Mouse (Mus musculus) adrenal gland (tissue): ENCODE measurements at regions not wholly inside any gene's neighbourhood (a gene's known extent, or its start where the extent isn't known, plus 50 kb on each side); places are given as distances from the start of the nearest gene placed in this dataset.

ENCODE experiments used
- intact Hi-C: fragments of 180-260 bp; cut with DNase I; formaldehyde crosslinking; loops from one replicate; pipeline ENCODE4 v1.15.1; 2025

GRCm38 (mm10) chr13:43965256-43965905 lies 180.8 kb downstream of the Cd83 start:
- intact Hi-C loops, result no loop called here

- intact Hi-C loops, result no loop called here
Observed at GRCm38 (mm10) chr13:43967516-43967915, 182.9 kb downstream of the Cd83 start.

GRCm38 (mm10) chr13:43972906-43973305 lies 188.3 kb downstream of the Cd83 start:
- intact Hi-C loops, result no loop called here

- intact Hi-C loops, result no loop called here
Observed at GRCm38 (mm10) chr13:43975281-43975680, 190.7 kb downstream of the Cd83 start.

GRCm38 (mm10) chr13:43975801-43976200 lies 191.2 kb downstream of the Cd83 start:
- intact Hi-C loops, result no loop called here

GRCm38 (mm10) chr13:43976676-43977075 lies 192.1 kb downstream of the Cd83 start:
- intact Hi-C loops, result no loop called here

- intact Hi-C loops, result no loop called here
Observed at GRCm38 (mm10) chr13:43987338-43987737, 202.8 kb downstream of the Cd83 start.

- intact Hi-C loops, result no loop called here
Observed at GRCm38 (mm10) chr13:43988421-43988820, 203.8 kb downstream of the Cd83 start.

- intact Hi-C loops, result no loop called here
Observed at GRCm38 (mm10) chr13:43990281-43991101, 205.9 kb downstream of the Cd83 start.

- intact Hi-C loops, result no loop called here
Observed at GRCm38 (mm10) chr13:43991774-43992173, 207.2 kb downstream of the Cd83 start.

GRCm38 (mm10) chr13:43992968-43993367 lies 208.4 kb downstream of the Cd83 start:
- intact Hi-C loops, result no loop called here

GRCm38 (mm10) chr13:43994361-43994760 lies 209.8 kb downstream of the Cd83 start:
- intact Hi-C loops, result no loop called here

GRCm38 (mm10) chr13:43995623-43996022 lies 211.0 kb downstream of the Cd83 start:
- intact Hi-C loops, result no loop called here

GRCm38 (mm10) chr13:44001861-44002545 lies 217.4 kb downstream of the Cd83 start:
- intact Hi-C loops, result no loop called here

GRCm38 (mm10) chr13:44012868-44013267 lies 228.3 kb downstream of the Cd83 start:
- intact Hi-C loops, result no loop called here

GRCm38 (mm10) chr13:44018489-44019303 lies 234.1 kb downstream of the Cd83 start:
- intact Hi-C loops, result no loop called here

GRCm38 (mm10) chr13:44019304-44019583 lies 234.7 kb downstream of the Cd83 start:
- intact Hi-C loops, result no loop called here

GRCm38 (mm10) chr13:44020851-44021250 lies 236.3 kb downstream of the Cd83 start:
- intact Hi-C loops, result no loop called here

GRCm38 (mm10) chr13:44022106-44022505 lies 237.5 kb downstream of the Cd83 start:
- intact Hi-C loops, result no loop called here

- intact Hi-C loops, result no loop called here
Observed at GRCm38 (mm10) chr13:44024612-44025011, 240.0 kb downstream of the Cd83 start.
